Mouse (Mus musculus) midbrain, embryonic 10.5 days (tissue): Measurements from ENCODE around the gene BC028528. TPM values are rescaled to one million over a fixed set of nuclear protein-coding genes. Genes with fewer than 3 reads are reported as not detected.
"Not testable (repeated sequence)": the region's sequence is repeated elsewhere in the genome, so short reads cannot be mapped to it uniquely, and the experiment has no call there.

ENCODE experiments used
- DNase-seq: peaks from one replicate; pipeline ENCODE4 v3.0.0-alpha.2; 2017; ENCODE audit warnings: low spot score
- H3K27ac ChIP-seq: fragments of 300-500 bp; sonication (generic); replicated peaks from 2 replicates; pipeline ENCODE4 v1.5.1; 2016; ENCODE audit warnings: mild to moderate bottlenecking
- H3K27me3 ChIP-seq: fragments of 300-500 bp; sonication (generic); 2 replicates; pipeline ENCODE4 v1.6.1; 2016; ENCODE audit warnings: low read depth, mild to moderate bottlenecking; ENCODE audit not compliant: poor library complexity, severe bottlenecking
- H3K36me3 ChIP-seq: fragments of 300-500 bp; sonication (generic); 2 replicates; pipeline ENCODE4 v1.6.1; 2016; ENCODE audit warnings: mild to moderate bottlenecking, moderate library complexity
- H3K4me1 ChIP-seq: fragments of 300-500 bp; sonication (generic); 2 replicates; pipeline ENCODE4 v1.6.1; 2016
- H3K4me3 ChIP-seq: fragments of 300-500 bp; sonication (generic); 2 replicates; pipeline ENCODE4 v1.5.1; 2016; ENCODE audit warnings: mild to moderate bottlenecking, moderate library complexity
- H3K9me3 ChIP-seq: fragments of 300-500 bp; sonication (generic); replicated peaks from 2 replicates; pipeline ENCODE4 v1.6.1; 2016; ENCODE audit warnings: mild to moderate bottlenecking
- WGBS: fragments of 180-500 bp; shearing (Covaris S2); methylation state at CpG from one replicate; pipeline ENCODE4 v1.1.7; 2016; 5-methylcytosine and 5-hydroxymethylcytosine counted together
- polyA plus RNA-seq: library from polyadenylated mRNA; unstranded; fragments of >200 nt; fragmentation: Nextera tagmentation; extraction: Ambion mirVana; gene quantifications from 2 replicates; pipeline ENCODE4 v1.2.1, GENCODE M21; 2016

BC028528 gene
- polyA plus RNA-seq, 1 experiment from 2014 or later = 8.1 TPM

DNA sequence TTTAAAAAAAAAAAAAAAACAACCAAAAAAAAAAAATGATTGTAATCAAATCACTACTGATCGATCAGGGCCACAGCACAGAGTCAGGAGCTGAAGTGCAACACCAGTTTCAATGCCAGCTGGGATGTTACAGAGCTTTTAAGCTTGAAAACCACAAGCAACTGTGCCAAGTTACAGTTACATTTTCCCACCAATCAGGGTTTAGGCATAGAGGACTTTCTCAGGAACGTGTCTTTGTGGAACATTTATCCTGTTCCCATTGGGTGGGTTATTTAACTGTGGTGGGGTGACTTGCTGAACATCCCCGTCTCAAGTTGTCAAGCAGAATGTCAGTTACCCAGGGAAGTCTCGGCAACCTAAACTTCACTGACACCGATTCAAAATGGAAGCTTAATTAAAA lies 33.3 kb upstream of the BC028528 start:
- Histone ChIP-seq H3K9me3 (no peaks in the 10 kb centered on the region), H3K4me3 (no peak overlapping the region), H3K27me3 (no peaks in the 10 kb centered on the region), H3K4me1 (peaks cover 6% of the 10 kb centered on the region; the same call in 1 of the 2 replicates), H3K36me3 (no peaks in the 10 kb centered on the region), H3K27ac (no peak overlapping the region)
- DNase-seq = no peak
- WGBS = 87% methylated on average over 5 of the region's 5 CpGs

DNA sequence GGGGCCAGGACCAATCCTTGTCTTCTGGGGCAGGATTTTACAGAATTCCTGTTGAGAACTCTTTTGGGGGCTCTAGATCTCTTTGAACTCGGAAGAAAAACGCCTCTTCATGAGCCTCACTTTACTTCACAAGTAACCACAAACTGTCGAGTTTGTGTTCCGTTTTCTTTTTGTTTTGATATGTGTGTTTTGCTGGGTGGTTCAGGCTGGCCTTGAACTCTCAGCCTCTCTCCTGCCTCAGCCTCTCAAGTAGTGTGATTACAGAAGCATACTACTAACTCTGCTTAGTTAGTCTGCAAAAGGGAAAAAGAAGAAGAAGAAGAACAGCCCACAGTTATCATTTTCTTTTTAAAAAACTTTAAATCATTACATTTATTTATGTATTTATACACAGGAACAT lies 32.4 kb upstream of the BC028528 start:
- Histone ChIP-seq H3K4me3 (no peak overlapping the region), H3K4me1 (peaks cover 6% of the 10 kb centered on the region; the same call in 1 of the 2 replicates), H3K27me3 (no peaks in the 10 kb centered on the region), H3K9me3 (no peaks in the 10 kb centered on the region), H3K36me3 (no peaks in the 10 kb centered on the region), H3K27ac (no peak overlapping the region)
- no peak for DNase-seq
- 74% methylated on average over 4 of the region's 4 CpGs for WGBS

DNA sequence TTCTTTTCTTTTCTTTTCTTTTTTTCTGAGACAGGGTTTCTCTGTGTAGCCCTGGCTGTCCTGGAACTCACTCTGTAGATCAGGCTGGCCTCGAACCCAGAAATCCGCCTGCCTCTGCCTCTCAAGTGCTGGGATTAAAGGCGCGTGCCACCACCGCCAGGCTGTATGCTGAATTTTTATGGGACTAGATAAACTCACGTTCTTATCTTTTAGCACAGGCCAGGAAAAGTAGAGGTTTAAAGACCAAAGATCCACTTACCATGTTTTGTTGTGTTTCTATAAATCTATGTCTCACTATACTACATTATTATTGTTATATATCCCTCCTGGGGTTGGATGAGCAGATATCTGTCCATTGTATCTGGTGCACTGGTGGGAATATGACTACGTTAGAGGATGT lies 31.6 kb upstream of the BC028528 start:
- H3K27ac ChIP-seq, H3K4me3 ChIP-seq, H3K9me3 ChIP-seq, DNase-seq, H3K36me3 ChIP-seq, H3K4me1 ChIP-seq, H3K27me3 ChIP-seq: not testable (repeated sequence)
- WGBS = 90% methylated on average over 7 of the region's 7 CpGs

- H3K4me3 ChIP-seq, H3K27me3 ChIP-seq, DNase-seq, H3K9me3 ChIP-seq, H3K4me1 ChIP-seq, H3K27ac ChIP-seq, H3K36me3 ChIP-seq: not testable (repeated sequence)
- WGBS = 74% methylated on average over 2 of the region's 2 CpGs
Observed at GRCm38 (mm10) chr3:95920532-95920931, 28.7 kb upstream of the BC028528 start.

DNA sequence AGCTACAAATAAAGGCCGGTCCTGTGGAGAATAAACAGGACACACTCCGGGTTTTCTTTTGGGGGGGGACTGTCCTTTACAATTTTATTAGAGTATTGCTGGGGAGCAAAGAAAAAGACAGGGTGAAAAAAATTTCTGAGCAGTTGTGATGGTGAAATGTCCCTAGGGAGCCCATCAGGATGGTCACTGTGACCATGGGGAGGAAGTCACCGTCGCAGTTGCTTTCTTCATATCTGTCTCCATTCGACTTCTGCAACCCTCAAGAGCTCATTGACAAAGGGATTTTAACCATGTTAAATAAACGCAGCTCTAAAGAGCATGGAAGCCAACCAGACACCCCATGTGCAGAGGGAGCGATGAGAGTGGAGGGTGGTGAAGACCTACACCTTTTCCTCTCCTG lies 25.0 kb upstream of the BC028528 start:
- Histone ChIP-seq H3K4me1 (peaks cover 6% of the 10 kb centered on the region; the same call in 1 of the 2 replicates), H3K9me3 (no peaks in the 10 kb centered on the region), H3K27ac (no peak overlapping the region), H3K27me3 (no peaks in the 10 kb centered on the region), H3K4me3 (no peak overlapping the region), H3K36me3 (no peaks in the 10 kb centered on the region)
- 80% methylated on average over 7 of the region's 7 CpGs for WGBS
- no peak for DNase-seq

DNA sequence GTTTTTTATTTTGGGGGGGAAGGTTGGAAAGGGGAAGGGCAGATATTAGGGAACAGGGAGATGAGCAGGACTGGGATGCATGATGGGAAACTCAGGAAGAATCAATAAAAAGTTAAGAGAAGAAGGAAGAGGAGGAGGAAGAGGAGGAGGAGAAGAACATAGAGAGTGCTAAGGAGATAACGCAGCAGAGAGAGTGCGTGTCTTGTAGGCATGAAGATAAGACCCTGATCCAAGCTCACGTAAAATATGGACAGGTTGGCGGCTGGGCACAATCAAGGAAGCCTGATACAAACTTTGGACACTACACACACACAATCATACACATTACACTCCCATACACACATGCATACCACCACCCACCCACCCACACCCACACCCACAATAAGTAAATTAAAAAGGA lies 22.9 kb upstream of the BC028528 start:
- Histone ChIP-seq H3K27ac (no peak overlapping the region), H3K9me3 (no peaks in the 10 kb centered on the region), H3K36me3 (no peaks in the 10 kb centered on the region), H3K4me3 (no peak overlapping the region), H3K4me1 (no peaks in the 10 kb centered on the region), H3K27me3 (no peaks in the 10 kb centered on the region)
- WGBS = 92% methylated on average over 4 of the region's 4 CpGs
- DNase-seq = no peak

DNA sequence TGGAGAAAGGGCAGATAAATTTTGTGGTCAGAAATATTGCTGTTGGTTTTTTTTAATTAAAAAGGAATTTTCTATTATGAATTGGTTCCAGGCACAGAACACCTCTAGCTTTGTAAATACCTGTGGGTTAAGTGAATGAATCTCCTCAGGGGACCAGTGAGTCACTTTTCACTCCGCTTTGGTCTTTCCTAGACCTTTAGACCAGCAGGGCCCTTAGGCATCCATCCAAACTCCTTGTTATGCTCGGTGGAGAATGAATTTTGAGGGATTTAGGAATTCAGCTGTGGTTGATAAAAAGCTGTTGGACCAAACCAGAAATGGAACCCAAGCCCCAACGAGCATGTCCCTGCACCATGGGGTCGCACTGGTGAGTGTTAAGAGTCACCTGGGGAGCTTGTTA lies 15.8 kb upstream of the BC028528 start:
- Histone ChIP-seq H3K36me3 (no peaks in the 10 kb centered on the region), H3K27me3 (peaks cover 10% of the 10 kb centered on the region), H3K4me1 (peaks cover 46% of the 10 kb centered on the region), H3K27ac (no peak overlapping the region), H3K4me3 (no peak overlapping the region), H3K9me3 (no peaks in the 10 kb centered on the region)
- 54% methylated on average over 4 of the region's 4 CpGs for WGBS
- no peak for DNase-seq

DNA sequence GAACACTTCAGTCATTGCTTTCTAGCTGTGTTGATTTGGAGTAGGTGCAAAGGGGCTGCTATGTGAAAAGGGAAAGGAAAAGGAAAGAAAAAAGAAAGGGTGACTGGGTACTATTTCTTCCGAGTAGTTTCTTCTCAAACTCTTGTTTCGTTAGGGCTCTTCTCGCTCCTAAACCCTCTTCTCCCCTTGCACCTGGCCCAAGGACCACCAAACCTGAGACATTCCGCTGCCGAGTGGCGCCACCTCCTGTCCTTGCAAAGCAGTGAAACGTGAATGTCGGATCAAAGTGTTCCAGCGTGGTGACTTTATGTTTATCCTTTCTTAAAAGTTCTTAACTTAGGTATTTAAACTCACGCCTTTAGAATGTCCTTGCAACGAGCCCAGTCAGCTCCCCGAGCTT lies 15.1 kb upstream of the BC028528 start:
- peaks cover 10% of the 10 kb centered on the region for H3K27me3 ChIP-seq
- peak; percentile 64 for DNase-seq
- under 1% methylated on average over 12 of the region's 12 CpGs for WGBS
- H3K27ac ChIP-seq = 0 out of 2 replicates have a peak overlapping the region, but pooled peaks have one; percentile 93
- H3K9me3 ChIP-seq = no peaks in the 10 kb centered on the region
- H3K36me3 ChIP-seq = peaks cover 1% of the 10 kb centered on the region
- peak overlapping the region; percentile 59 for H3K4me3 ChIP-seq
- peaks cover 53% of the 10 kb centered on the region for H3K4me1 ChIP-seq

GRCm38 (mm10) chr3:95905940-95906492 lies 14.2 kb upstream of the BC028528 start:
- peak overlapping the region; percentile 93 for H3K27ac ChIP-seq
- H3K27me3 ChIP-seq = peaks cover 10% of the 10 kb centered on the region
- peak; percentile 71 for DNase-seq
- peak overlapping the region; percentile 59 for H3K4me3 ChIP-seq
- peaks cover 10% of the 10 kb centered on the region for H3K36me3 ChIP-seq
- H3K9me3 ChIP-seq = no peaks in the 10 kb centered on the region
- 2% methylated on average over 12 of the region's 12 CpGs for WGBS
- H3K4me1 ChIP-seq = peaks cover 59% of the 10 kb centered on the region

DNA sequence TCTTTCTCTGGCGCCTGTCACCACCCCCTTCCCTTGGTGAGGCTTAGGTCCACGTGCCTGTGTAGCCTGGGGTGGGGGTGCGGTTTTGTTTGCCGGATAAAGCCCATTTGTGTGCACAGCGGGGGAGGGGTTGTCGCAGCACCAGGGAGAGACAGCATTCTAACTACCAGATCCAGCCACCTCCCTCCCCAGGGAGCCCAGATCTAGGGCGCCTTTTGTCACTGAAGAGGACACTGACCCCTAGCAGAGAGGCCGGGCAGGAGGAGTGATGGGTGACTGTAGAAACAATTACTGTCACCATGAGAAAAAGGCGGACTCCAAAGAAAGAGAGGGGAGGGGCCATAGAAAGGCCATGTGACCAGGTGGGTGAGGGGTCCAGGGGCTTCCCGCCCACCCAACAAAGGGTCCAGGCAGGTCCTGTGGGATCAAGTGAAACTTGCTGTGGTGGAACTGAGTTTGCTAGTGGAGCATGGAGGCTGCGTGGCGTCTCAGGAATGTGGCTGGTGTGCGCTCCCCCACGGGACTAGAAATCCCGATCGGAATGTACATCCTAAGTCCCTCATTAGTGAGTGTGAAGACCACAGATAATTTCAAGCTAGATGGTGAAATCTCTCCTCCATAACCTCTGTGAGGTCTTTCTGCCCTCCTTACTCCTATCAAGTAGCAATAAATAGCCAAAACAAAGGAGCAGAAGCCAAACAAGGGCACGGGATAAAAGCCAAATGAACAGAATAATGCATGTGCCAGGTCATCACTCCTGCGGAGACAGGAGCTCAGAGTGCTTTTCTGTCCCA lies 13.5 kb upstream of the BC028528 start:
- Histone ChIP-seq H3K36me3 (peaks cover 16% of the 10 kb centered on the region), H3K4me1 (peaks cover 59% of the 10 kb centered on the region), H3K9me3 (no peaks in the 10 kb centered on the region), H3K27ac (peak overlapping the region; percentile 93), H3K27me3 (peaks cover 10% of the 10 kb centered on the region), H3K4me3 (peak overlapping the region; percentile 59)
- DNase-seq = peak; percentile 83
- WGBS = 0% methylated on average over 18 of the region's 18 CpGs

DNA sequence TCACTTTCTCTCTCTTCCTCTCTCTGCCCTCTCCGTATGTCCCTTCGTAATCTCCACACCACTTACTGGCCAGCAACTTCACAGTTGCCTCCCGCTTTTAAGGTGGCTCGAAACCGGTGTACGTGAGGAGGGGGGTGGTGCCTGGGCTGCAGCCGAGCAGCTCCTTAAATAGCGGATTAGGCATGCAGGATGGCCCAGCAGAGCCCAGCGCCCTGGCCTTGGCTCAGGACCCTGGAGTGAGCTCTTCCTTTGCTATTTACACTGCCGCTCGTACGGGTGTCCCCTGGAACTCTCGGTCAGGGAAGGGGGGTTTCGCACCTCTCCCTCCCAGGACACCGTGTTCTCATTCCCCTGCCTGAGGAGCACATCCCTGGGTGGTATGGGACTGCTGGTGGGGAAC lies 12.8 kb upstream of the BC028528 start, which contains the start of gene Car14:
Car14 (minus strand) TSS at position 124 of the 400 bp plus-strand sequence.
- Histone ChIP-seq H3K36me3 (peaks cover 24% of the 10 kb centered on the region), H3K27ac (peak within 1 kb of the TSS; percentile 93), H3K4me1 (peaks cover 61% of the 10 kb centered on the region), H3K27me3 (peaks cover 10% of the 10 kb centered on the region), H3K9me3 (no peaks in the 10 kb centered on the region), H3K4me3 (peak within 1 kb of the TSS; percentile 59)
- 0% methylated on average over 15 of the region's 15 CpGs for WGBS
- DNase-seq = peak; percentile 70

DNA sequence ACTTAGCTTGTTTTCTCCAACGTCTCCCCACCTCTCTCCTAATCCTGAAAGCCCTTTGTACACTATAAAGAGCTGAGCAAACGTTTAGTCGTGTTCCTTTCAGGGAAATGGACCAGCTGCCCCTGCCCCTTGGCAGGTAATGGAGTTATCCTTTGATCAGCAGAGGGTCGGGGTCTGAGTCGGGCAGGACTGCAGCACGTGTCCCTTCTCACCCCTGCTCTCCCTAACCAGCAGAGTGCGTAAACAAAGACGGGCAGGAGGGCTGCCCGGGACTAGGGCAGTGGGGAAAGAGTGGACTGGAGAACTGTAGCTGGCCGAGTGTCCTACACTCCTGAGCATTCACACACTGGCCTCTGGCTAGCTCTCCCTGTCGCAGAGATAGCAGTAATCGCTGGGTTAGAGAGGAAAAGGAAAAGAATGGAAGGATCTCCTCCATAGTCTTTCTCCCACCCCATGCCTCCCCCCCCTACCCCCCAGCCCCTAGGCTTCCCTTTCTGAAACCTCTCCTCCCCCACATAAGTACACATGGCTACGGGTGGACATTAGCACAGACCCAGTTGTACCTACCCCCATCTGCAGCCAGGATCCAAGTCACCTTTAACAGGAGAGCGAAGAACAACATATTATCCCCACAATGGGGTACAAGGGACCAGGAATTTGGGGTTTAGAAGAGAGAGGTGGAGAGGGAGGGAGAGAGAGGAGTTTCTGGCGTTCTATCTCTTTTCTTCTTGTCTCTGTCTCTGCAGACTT lies 12.1 kb upstream of the BC028528 start:
- 0% methylated on average over 15 of the region's 15 CpGs for WGBS
- Histone ChIP-seq H3K27ac (peak overlapping the region; percentile 93), H3K4me1 (peaks cover 64% of the 10 kb centered on the region), H3K9me3 (no peaks in the 10 kb centered on the region), H3K4me3 (peak overlapping the region; percentile 59), H3K36me3 (peaks cover 30% of the 10 kb centered on the region), H3K27me3 (peaks cover 10% of the 10 kb centered on the region)
- peak; percentile 63 for DNase-seq

DNA sequence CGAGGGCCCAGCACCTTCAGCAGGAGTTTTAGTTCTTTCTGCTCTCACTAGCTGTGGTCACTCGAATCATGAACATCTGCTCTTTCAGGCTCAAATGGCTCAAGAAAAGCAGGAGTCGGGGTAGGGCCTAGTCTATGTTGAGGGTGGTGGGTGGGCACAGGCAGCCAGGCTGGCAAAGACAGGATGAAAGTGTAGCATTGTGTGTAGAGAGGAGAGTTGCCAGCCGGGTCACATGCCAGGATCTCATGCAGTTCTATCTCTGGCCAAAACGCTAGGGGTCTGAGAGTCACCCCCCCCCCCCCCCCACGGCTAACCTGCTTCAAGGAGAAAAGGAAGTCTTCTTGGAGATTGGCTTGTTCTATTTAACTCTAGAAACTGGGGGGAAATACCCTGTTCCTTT lies 10.8 kb upstream of the BC028528 start:
- H3K9me3 ChIP-seq = no peaks in the 10 kb centered on the region
- peaks cover 64% of the 10 kb centered on the region for H3K4me1 ChIP-seq
- 44% methylated on average over 6 of the region's 6 CpGs for WGBS
- peak overlapping the region; percentile 59 for H3K4me3 ChIP-seq
- peaks cover 6% of the 10 kb centered on the region for H3K27me3 ChIP-seq
- DNase-seq = no peak
- H3K36me3 ChIP-seq = peaks cover 43% of the 10 kb centered on the region
- peak overlapping the region; percentile 93 for H3K27ac ChIP-seq
